Mouse (Mus musculus) spleen, postnatal 36 days (tissue): ENCODE data around the gene Sucnr1.
A peak's percentile ranks its signal among the peaks of the same experiment; 100 is the strongest.

Experiments
- DNase-seq, 2 experiments: peaks; one replicate each; pipeline ENCODE4 v3.0.0; 2022; ENCODE audit warnings: low spot score in 2 of 2, mixed read lengths in 1 of 2

Gene Sucnr1

DNA sequence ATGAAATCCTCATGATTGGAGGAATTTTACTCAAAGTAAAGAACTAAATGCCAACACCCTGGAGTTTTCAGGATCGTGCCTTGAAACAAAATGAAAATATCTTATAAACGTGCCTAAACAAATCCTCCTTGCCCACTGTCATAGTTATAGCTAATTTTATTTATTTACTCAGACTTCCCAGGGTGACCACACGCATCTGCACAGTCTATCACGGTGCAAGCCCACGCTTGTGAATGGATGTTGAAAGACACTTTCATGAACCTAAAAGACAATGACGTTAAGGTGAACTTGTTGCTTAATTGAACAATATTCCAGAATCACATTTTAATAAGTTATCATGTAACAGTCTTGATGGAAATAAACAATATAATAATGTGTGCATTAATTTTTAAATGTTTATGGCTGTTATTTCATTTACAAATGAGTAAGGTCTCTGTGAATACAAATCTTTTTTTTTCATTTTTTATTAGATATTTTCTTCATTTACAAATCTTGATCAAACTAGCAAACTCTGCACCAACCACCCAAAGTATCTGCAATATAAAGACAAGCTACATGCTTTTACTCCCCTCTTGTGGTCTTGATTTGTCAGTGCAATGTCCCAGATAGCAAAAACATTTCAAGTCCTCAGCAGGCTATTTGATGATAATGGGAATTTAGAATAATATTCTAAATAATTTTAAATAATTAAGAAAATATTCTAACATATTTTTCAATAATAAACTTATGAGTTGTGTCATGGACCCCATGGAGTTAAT lies 30.4 kb downstream of the Sucnr1 start:
- DNase-seq, result peak in 1 of 2 experiments; percentile 15

DNA sequence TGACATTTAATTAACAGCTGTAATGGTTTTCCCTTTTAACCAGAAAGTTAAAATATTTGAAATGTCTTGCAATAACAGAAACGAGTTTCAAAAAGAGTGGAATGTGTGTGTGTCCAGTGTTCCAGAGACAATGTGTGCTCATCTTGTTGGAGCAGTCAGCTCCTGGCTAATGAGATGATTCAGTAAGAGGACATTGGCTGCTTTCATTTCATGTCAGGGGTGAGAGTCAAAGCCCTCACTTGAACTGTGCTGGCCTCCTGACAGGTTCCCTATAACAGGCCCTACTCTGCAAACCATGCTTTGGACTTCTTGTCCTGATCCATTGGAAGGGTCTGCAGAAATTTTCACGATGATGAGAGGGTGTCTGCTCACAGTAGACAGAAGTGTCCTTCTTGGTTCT lies 32.9 kb downstream of the Sucnr1 start:
- no peak for DNase-seq

DNA sequence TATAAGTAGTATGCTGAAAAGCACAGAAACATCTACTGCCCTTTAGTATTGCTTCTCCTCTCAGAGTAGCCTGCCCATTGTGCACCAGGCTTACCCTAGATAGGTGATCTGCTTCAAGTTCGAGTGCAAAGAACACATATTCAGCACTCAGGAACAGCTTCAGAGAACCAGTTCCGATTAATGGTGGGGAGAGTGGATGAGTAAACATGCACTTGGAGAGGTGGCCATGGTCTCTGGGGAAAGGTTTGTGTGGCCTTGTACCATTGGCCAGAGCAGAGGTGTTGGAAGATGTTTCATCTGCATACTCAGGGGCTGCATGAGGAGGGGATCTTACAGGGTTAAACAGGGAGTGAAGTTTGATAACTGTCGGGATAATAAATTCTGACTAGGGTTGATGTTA lies 39.8 kb downstream of the Sucnr1 start:
- DNase-seq, result no peak

DNA sequence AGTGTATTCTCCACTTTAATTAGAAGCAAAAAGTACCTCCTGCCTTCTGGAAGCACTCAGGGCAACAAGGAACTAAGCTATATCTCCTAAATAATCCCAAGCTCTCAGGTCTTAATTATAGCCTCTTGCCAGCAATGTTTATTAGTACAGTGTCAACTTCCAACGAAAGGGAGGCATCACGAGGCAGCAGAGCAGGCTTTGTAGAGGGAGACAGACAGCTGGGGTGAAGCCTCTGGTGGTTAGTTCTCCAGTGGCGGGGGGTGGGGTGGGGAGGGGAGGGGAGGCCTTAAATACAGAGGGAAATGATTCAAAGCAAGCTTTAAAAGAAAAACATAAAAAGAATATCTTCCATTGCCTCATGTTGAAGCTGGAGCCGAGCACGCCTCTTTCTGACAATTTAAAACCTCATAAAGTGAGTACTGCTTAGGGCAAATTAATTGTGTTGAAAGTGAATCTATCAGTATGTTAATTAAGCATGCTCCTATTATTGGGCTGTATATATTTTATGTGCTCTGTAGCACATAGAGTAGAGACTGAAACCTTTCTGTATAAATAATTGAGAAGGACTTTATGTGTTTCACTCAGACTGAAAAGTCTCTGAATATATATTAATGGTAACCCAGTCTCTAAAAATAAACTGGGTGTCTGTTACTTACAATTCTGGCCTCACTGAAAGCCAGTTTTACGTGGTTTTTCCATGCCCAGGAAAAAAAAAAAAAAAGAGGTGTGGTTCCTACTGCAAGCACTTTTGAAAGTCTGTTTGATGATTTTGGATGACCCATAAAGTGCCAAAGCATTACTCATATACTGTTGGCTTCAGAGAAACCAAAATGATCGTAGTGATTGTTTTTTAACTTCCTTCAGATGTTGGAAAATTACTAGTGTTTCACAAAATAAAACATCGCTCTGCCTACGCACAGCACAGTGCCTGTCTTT lies 42.5 kb downstream of the Sucnr1 start:
- DNase-seq, result no peak

DNA sequence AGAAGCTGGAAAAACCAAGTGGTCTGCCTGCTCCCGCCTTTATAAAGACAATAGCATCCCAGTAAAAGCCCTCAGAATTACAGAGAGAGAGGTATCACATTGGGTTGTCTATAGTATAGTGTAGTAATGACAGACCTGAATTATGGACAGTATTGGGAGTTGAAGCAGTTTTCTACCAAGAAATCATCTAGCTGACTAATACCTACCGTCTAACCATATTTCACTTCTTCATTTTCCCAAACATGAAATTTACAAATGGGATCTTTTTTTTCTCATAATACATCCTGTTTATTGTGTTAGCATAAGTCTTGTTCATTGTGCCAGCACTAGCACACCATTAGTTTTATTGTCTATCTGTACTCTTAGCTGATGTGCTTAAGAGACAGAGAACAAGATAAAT lies 44.9 kb downstream of the Sucnr1 start:
- no peak for DNase-seq

DNA sequence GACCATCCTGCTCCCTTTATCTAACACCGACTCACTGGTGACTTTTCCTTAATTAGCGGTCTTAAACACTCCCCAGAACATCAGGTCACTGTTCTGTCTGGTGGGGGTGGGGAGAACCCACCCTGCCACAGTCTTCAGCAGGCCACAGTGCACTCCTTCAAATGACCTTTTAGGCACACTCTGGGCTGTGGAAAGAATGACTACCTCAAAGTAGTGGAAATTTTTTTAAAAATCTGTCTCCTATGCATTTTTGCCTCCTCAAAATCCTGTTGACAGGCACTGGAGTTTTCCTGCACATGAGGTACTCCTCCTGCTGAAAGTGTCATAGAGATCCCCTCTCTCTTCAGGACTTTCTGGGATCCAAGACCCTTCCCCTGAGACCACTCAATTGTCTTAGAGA lies 46.6 kb downstream of the Sucnr1 start:
- DNase-seq, result no peak

DNA sequence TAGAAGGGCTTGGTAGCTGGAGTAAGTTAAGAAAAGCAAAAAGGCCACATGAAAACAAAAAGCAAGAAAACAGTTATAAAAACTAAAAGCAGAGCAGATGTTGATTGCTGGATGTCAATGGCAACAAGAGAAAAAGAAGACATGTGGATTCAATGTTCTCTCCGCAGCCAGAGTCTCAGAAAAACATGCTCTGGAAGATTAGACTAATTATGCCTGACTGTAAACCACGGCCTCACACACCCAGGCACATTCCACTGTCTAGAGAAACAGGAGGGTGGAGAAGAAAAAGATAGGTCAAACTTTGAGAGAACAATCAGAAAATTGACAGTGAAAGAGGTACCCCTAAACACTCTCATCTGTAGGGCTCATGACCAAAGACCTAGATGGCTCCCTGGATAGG lies 54.1 kb downstream of the Sucnr1 start:
- DNase-seq, result no peak
